8 mouse cellular contexts compared by ENCODE assay signal in the genomic region with DNA sequence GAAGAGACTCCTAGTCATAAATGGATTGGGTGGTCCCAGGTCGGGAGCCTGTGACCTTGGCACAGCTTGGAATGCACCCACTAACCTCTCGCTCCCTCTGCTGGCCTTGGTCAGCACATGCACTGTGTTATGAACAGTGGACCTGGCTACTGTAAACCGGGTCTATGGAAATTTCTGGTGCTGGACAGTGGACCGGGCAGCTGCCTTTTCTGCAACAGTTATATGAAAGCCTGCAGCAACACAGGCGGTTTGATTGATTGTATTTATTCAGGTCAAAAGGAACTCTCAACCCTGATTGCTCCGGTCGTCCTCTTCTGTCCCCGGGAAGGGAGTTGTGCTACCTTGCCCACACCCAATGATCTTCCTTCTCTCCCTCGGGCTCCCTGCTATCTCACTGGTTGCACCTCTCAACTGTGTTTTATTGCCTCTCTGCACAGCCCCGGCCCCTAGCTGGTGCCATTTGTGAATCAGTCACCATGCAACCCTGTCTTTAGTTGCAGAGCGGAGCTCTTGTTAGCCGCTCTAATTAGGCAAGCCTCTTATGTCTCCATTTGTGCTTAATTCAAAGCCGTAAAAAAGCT.
DNase-seq lines count a peak whose midpoint lies in the region; ATAC-seq lines count a peak whose summit lies in the region.

No protein-coding gene starts in this region.

- no peak overlapping the region for H3K9ac ChIP-seq in liver, embryonic 12.5 days
- peak overlapping the region; percentile 37 for H3K9ac ChIP-seq in hindbrain, embryonic 14.5 days
- H3K9ac ChIP-seq in midbrain, embryonic 13.5 days (replicated peaks), result no peak overlapping the region; the same call in 1 of the 2 replicates

- H3K27me3 ChIP-seq in liver, embryonic 12.5 days (replicated peaks), result no peaks in the 10 kb centered on the region
- H3K27me3 ChIP-seq in forebrain, embryonic 10.5 days (ENCODE audit: poor library complexity, severe bottlenecking), result peaks cover 27% of the 10 kb centered on the region
- H3K27me3 ChIP-seq in hindbrain, embryonic 14.5 days (ENCODE audit: control insufficient read depth, insufficient read depth, low read length), result no peaks in the 10 kb centered on the region
- 0 out of 2 replicates have a peak, but pooled peaks cover 4% of the 10 kb centered on the region for H3K27me3 ChIP-seq in midbrain, embryonic 13.5 days

- intact Hi-C loops in left cerebral cortex, postnatal 36 days (cut with DNase I), result loop anchor here (5.0 kb wide), 1 partner anchor 318 kb away; no protein-coding TSS in a partner anchor

- ATAC-seq in liver, embryonic 12.5 days, result no peak; the same call in 1 of the 2 replicates
- peak; percentile 84 for ATAC-seq in hindbrain, embryonic 14.5 days (ENCODE audit: low FRiP score)
- peak; percentile 82 for ATAC-seq in midbrain, embryonic 13.5 days

- 42% methylated on average over 13 of the region's 13 CpGs for WGBS in liver, embryonic 12.5 days (ENCODE audit: insufficient replicate concordance)
- WGBS in forebrain, embryonic 10.5 days, result 43% methylated on average over 13 of the region's 13 CpGs
- WGBS in hindbrain, embryonic 14.5 days, result 26% methylated on average over 13 of the region's 13 CpGs
- WGBS in midbrain, embryonic 13.5 days, result 26% methylated on average over 13 of the region's 13 CpGs

- DNase-seq in liver, result peak; percentile 34
- peak; percentile 13 for DNase-seq in c-Kit-positive CD71-negative TER-119-negative erythroid progenitor cells, embryonic 14.5 days (ENCODE audit: low read depth)
- DNase-seq in forebrain, embryonic 10.5 days (ENCODE audit: extremely low spot score, low spot score), result peak; percentile 43
- peak; percentile 47 for DNase-seq in hindbrain, embryonic 14.5 days (ENCODE audit: low spot score)
- peak; percentile 6 to 14 for DNase-seq in left cerebral cortex, postnatal 36 days (ENCODE audit: low spot score in 2 of 2)
- no peak for DNase-seq in thymus, postnatal 36 days

- H3K9me3 ChIP-seq in liver, embryonic 12.5 days (replicated peaks), result no peaks in the 10 kb centered on the region
- H3K9me3 ChIP-seq in forebrain, embryonic 10.5 days, result no peaks in the 10 kb centered on the region
- no peaks in the 10 kb centered on the region for H3K9me3 ChIP-seq in hindbrain, embryonic 14.5 days (ENCODE audit: control insufficient read depth, low read length)
- no peaks in the 10 kb centered on the region for H3K9me3 ChIP-seq in midbrain, embryonic 13.5 days

- H3K36me3 ChIP-seq in liver, embryonic 12.5 days, result no peaks in the 10 kb centered on the region
- H3K36me3 ChIP-seq in forebrain, embryonic 10.5 days (replicated peaks), result no peaks in the 10 kb centered on the region
- no peaks in the 10 kb centered on the region for H3K36me3 ChIP-seq in hindbrain, embryonic 14.5 days (replicated peaks; ENCODE audit: control insufficient read depth, insufficient read depth)
- no peaks in the 10 kb centered on the region for H3K36me3 ChIP-seq in midbrain, embryonic 13.5 days

- no peak overlapping the region for H3K4me2 ChIP-seq in liver, embryonic 12.5 days
- H3K4me2 ChIP-seq in hindbrain, embryonic 14.5 days (replicated peaks), result peak overlapping the region; percentile 48
- H3K4me2 ChIP-seq in midbrain, embryonic 13.5 days (replicated peaks), result peak overlapping the region; percentile 51

- H3K4me3 ChIP-seq in liver, embryonic 12.5 days, result no peak overlapping the region
- peak overlapping the region; percentile 34 for H3K4me3 ChIP-seq in forebrain, embryonic 10.5 days
- peak overlapping the region; percentile 1 for H3K4me3 ChIP-seq in hindbrain, embryonic 14.5 days (replicated peaks; ENCODE audit: low read length)
- peak overlapping the region; percentile 24 for H3K4me3 ChIP-seq in midbrain, embryonic 13.5 days (replicated peaks)

- H3K27ac ChIP-seq in liver, embryonic 12.5 days, result no peak overlapping the region
- peak overlapping the region; percentile 62 for H3K27ac ChIP-seq in forebrain, embryonic 10.5 days
- H3K27ac ChIP-seq in hindbrain, embryonic 14.5 days, result 0 out of 2 replicates have a peak overlapping the region, but pooled peaks have one; percentile 57
- peak overlapping the region; percentile 19; the same call in 1 of the 2 replicates for H3K27ac ChIP-seq in midbrain, embryonic 13.5 days

- no peaks in the 10 kb centered on the region for H3K4me1 ChIP-seq in liver, embryonic 12.5 days
- peaks cover 26% of the 10 kb centered on the region for H3K4me1 ChIP-seq in forebrain, embryonic 10.5 days
- H3K4me1 ChIP-seq in hindbrain, embryonic 14.5 days (replicated peaks; ENCODE audit: control insufficient read depth, insufficient read depth, low read length), result peaks cover 23% of the 10 kb centered on the region
- H3K4me1 ChIP-seq in midbrain, embryonic 13.5 days (replicated peaks), result peaks cover 21% of the 10 kb centered on the region

Comparison
In these comparisons a context has a peak if more than half of its experiments do, and no peak if none do; other contexts are left out.
1. DNase-seq: peak in liver (single experiment), c-Kit-positive CD71-negative TER-119-negative erythroid progenitor cells, embryonic 14.5 days (single experiment), forebrain, embryonic 10.5 days (single experiment), hindbrain, embryonic 14.5 days (single experiment) and left cerebral cortex, postnatal 36 days (2 of 2); none in thymus, postnatal 36 days (0 of 2).